Mouse (Mus musculus): ENCODE results near the gene Slc12a1.

Gene Slc12a1

DNA sequence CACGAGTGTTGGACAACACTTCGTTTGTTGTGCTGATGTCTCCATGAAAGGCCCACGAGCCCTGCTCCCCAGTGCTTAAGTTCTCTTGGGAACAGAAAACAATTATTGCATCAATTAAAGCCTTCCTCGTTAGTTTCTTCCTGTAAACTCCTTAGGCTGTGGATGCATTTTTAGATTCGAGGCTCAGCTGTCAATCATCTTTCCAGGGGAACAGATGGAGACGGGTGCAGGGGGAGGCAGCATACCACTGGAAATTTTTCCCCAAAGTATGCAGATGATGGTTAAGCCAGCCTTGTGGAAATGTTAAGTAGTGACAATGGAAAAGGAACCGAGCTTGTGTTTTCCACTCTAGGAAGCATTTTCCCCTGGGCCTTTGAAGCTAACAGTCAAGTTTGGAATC is 44.5 kb downstream of the Slc12a1 start:
- no peak for ATAC-seq (ENCODE audit: insufficient number of reproducible peaks, low FRiP score, low TSS enrichment)

- no peak for ATAC-seq (ENCODE audit: insufficient number of reproducible peaks, low FRiP score, low TSS enrichment)
These were observed 56.7 kb downstream of the Slc12a1 start for GRCm38 (mm10) chr2:125208894-125209596.

- no peak for ATAC-seq (ENCODE audit: insufficient number of reproducible peaks, low FRiP score, low TSS enrichment)
These were observed 59.7 kb downstream of the Slc12a1 start for GRCm38 (mm10) chr2:125211831-125212510.

DNA sequence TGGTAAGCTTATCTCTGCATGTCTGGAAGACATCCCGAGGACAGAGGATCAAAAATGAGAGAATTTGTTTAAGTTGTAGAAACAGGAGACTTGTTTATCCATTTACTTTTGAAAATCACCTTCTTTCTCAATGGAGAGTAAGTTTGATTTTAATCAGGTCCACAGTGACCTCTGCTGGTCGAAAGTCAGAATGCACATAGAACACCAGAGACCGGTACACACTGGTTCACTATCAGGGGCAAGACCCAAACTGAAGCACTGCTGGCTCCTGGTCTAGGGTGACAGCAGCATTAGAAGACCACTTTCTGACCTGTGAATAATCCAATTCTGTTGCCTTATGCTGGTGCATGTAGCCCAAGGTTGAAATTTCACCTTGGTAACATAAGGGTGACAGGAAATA is 62.3 kb downstream of the Slc12a1 start:
- peak; percentile 64; the same call in 1 of the 2 replicates for ATAC-seq (ENCODE audit: insufficient number of reproducible peaks, low FRiP score, low TSS enrichment)

GRCm38 (mm10) chr2:125217286-125217685 is 65.0 kb downstream of the Slc12a1 start:
- no peak for ATAC-seq (ENCODE audit: insufficient number of reproducible peaks, low FRiP score, low TSS enrichment)

DNA sequence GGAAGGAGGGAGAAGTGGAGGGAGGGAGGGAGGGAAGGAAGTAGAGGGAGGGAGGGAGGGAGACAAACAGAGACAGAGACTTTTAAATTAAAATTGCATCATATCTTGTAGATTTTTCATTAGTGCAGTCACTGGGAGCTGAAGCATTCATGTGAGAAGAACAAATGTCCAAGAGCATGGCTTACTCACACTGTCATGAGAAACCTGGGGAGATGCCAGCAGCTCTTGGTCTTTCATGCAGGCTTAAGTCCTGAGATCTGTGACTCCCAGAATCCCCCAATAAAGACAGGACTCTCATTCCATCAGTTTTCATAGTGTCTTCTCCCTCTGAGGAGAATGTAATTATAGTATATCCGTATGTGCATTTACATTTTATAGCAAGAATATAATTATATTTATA is 66.3 kb downstream of the Slc12a1 start:
- no peak for ATAC-seq (ENCODE audit: insufficient number of reproducible peaks, low FRiP score, low TSS enrichment)

GRCm38 (mm10) chr2:125219268-125219667 is 67.0 kb downstream of the Slc12a1 start:
- ATAC-seq (ENCODE audit: insufficient number of reproducible peaks, low FRiP score, low TSS enrichment), result no peak

- no peak for ATAC-seq (ENCODE audit: insufficient number of reproducible peaks, low FRiP score, low TSS enrichment)
These were observed 69.4 kb downstream of the Slc12a1 start for GRCm38 (mm10) chr2:125221673-125222072.

GRCm38 (mm10) chr2:125228472-125229409 is 76.4 kb downstream of the Slc12a1 start:
- ATAC-seq (ENCODE audit: insufficient number of reproducible peaks, low FRiP score, low TSS enrichment), result no peak

GRCm38 (mm10) chr2:125232183-125232582 is 79.9 kb downstream of the Slc12a1 start:
- ATAC-seq (ENCODE audit: insufficient number of reproducible peaks, low FRiP score, low TSS enrichment), result no peak

GRCm38 (mm10) chr2:125233537-125233936 is 81.2 kb downstream of the Slc12a1 start:
- ATAC-seq (ENCODE audit: insufficient number of reproducible peaks, low FRiP score, low TSS enrichment), result no peak

DNA sequence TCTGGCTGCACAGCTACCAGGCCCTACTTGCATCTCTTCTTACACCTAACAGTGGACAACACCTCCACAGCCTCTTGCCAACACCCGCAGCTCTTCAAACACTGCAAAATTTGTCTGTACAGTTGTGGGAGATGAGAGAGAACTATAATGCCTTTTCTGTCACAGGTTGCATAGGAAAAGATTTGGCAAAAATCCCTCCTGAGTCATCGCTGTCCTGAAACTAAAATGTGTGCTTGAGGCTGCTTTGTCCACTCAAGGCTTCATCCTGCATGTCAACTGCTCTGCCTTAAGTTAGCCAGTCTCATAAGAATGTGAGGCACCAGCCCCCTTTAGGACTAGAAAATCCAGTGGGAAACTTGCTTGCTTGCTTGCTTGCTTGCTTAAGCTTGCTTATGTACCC is 81.7 kb downstream of the Slc12a1 start:
- ATAC-seq (ENCODE audit: insufficient number of reproducible peaks, low FRiP score, low TSS enrichment), result no peak

DNA sequence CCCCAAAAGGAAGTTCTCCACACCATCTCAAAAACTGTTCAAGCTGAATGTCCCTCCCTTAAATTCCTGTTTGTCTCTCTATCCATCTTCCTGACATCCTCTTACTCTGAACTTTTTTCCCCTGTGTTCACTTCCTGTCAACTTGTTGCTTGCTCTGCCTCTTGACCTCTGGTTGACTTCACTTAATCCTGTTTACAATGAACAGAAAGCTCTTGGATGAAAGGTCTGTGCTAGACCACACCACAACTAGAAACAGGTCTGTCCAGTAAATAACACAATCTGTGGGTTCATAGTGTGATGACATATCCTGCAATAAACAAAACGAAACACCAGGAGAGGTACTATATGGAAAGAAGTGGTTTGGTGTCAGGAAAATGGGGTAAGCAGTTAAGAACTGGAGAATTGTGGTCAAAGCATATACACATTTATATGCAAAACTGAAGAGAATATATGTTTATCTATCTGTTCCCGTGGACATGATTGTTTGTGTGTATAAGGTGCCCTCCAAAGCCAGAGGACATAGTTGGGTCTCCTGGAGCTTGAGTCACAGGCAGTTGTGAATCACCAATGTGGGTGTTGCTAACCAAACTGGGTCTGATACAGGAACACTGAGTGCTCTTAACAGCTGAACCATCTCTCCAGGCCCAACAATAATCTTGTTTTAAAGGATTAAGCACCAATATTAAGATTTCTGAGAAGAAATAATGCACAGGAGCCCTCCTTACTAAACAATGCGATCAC is 93.4 kb downstream of the Slc12a1 start:
- no peak for ATAC-seq (ENCODE audit: insufficient number of reproducible peaks, low FRiP score, low TSS enrichment)

- ATAC-seq (ENCODE audit: insufficient number of reproducible peaks, low FRiP score, low TSS enrichment), result no peak
These were observed 94.4 kb downstream of the Slc12a1 start for GRCm38 (mm10) chr2:125246669-125247068.

GRCm38 (mm10) chr2:125247108-125247961 is 95.0 kb downstream of the Slc12a1 start, which contains the start of gene Dut:
TSS of gene Dut (plus strand) at chr2:125247190.
- peak; percentile 95 for ATAC-seq (ENCODE audit: insufficient number of reproducible peaks, low FRiP score, low TSS enrichment)

DNA sequence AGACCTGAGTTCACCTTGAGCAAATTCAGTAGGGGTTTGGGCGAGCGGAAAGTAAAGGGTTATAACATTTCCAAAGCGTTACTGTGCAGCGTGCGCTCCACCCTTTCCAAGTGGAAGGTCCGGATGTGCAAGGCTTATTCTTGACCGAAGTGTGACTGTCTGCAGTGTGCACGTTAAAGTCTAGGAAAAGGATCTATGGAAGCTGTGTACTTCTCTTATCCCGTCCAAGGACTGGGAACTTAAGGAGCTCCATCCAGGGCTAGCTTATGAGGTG is 95.6 kb downstream of the Slc12a1 start:
- ATAC-seq (ENCODE audit: insufficient number of reproducible peaks, low FRiP score, low TSS enrichment), result no peak; the same call in 1 of the 2 replicates

GRCm38 (mm10) chr2:125248256-125248655 is 96.0 kb downstream of the Slc12a1 start:
- no peak for ATAC-seq (ENCODE audit: insufficient number of reproducible peaks, low FRiP score, low TSS enrichment)

- no peak for ATAC-seq (ENCODE audit: insufficient number of reproducible peaks, low FRiP score, low TSS enrichment)
These were observed 97.0 kb downstream of the Slc12a1 start for GRCm38 (mm10) chr2:125249339-125249738.

- ATAC-seq (ENCODE audit: insufficient number of reproducible peaks, low FRiP score, low TSS enrichment), result no peak
These were observed 97.6 kb downstream of the Slc12a1 start for GRCm38 (mm10) chr2:125249874-125250273.
